Mouse (Mus musculus) stomach, embryonic 14.5 days (tissue): ENCODE data around the gene Cpeb3. TPM values are rescaled to one million over a fixed set of nuclear protein-coding genes. Genes with fewer than 3 reads are reported as not detected.
"Not testable (repeated sequence)": the region's sequence is repeated elsewhere in the genome, so short reads cannot be mapped to it uniquely, and the experiment has no call there.

Source experiments
- ATAC-seq: fragments of 200-750 bp; cut with Nextera tagmentation; 2 replicates; pipeline ENCODE4 v1.8.0; 2017; ENCODE audit warnings: low read depth, moderate TSS enrichment; ENCODE audit not compliant: insufficient number of reproducible peaks, insufficient read depth, low FRiP score
- H3K27ac ChIP-seq: fragments of 300-500 bp; sonication (generic); 2 replicates; pipeline ENCODE4 v1.5.1; 2014; ENCODE audit warnings: mild to moderate bottlenecking, low read length, moderate library complexity, mixed read lengths
- H3K27me3 ChIP-seq: fragments of 300-500 bp; sonication (generic); 2 replicates; pipeline ENCODE4 v1.6.1; 2014; ENCODE audit warnings: low read length, control low read depth, mixed read lengths; ENCODE audit not compliant: control insufficient read depth, insufficient read depth
- H3K36me3 ChIP-seq: fragments of 300-500 bp; sonication (generic); 2 replicates; pipeline ENCODE4 v1.6.1; 2014; ENCODE audit warnings: mild to moderate bottlenecking, control low read depth, low read length, moderate library complexity, mixed read lengths; ENCODE audit not compliant: control insufficient read depth, insufficient read depth
- H3K4me1 ChIP-seq: fragments of 300-500 bp; sonication (generic); 2 replicates; pipeline ENCODE4 v1.6.1; 2014; ENCODE audit warnings: low read length, control low read depth, mixed read lengths; ENCODE audit not compliant: control insufficient read depth, insufficient read depth
- H3K4me2 ChIP-seq: fragments of 300-500 bp; sonication (generic); replicated peaks from 2 replicates; pipeline ENCODE4 v1.6.1; 2014; ENCODE audit warnings: low read depth, low read length, control low read depth
- H3K4me3 ChIP-seq: fragments of 300-500 bp; sonication (generic); 2 replicates; pipeline ENCODE4 v1.5.1; 2014; ENCODE audit warnings: low read depth, low read length, control low read depth
- H3K9ac ChIP-seq: fragments of 300-500 bp; sonication (generic); replicated peaks from 2 replicates; pipeline ENCODE4 v1.6.1; 2014; ENCODE audit warnings: low read depth, mild to moderate bottlenecking, control low read depth, low read length, moderate library complexity, mixed read lengths
- H3K9me3 ChIP-seq: fragments of 300-500 bp; sonication (generic); 2 replicates; pipeline ENCODE4 v1.6.1; 2016; ENCODE audit warnings: low read depth, low read length, control low read depth; ENCODE audit not compliant: control insufficient read depth
- WGBS: fragments of 180-500 bp; shearing (Covaris S2); extraction: QIAGEN DNeasy Blood & Tissue Kit; methylation state at CpG from one replicate; pipeline ENCODE4 v1.1.7; 2014; 5-methylcytosine and 5-hydroxymethylcytosine counted together
- polyA plus RNA-seq: library from polyadenylated mRNA; unstranded; fragments of >200 nt; fragmentation: Nextera tagmentation; extraction: Ambion mirVana; gene quantifications from 2 replicates; pipeline ENCODE4 v1.2.1, GENCODE M21; 2014

The Cpeb3 gene
- polyA plus RNA-seq, 1 experiment from 2014 or later: 0.91 TPM

DNA sequence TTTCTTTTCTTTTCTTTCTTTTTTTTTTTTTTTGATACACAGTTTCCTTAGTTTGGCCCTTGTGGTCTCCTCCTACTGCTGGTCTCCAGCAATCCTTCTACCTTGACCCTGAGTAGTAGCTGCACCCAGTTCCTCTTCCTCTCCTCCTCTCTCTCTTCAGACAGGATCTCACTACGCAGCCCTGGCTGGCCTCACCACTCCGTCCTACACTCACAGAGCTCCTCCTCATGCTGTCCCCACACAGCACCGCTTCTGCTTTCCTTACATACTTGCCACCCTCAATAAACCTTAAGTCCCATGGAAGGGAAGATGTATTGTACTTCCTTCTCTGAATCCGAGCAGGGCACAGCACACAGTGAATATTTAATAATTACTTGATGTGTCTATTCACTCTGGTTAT is 61.3 kb downstream of the Cpeb3 start:
- Histone ChIP-seq H3K4me2 (no peak overlapping the region), H3K27me3 (no peaks in the 10 kb centered on the region), H3K4me1 (no peaks in the 10 kb centered on the region), H3K9ac (no peak overlapping the region), H3K27ac (no peak overlapping the region), H3K9me3 (no peaks in the 10 kb centered on the region), H3K36me3 (no peaks in the 10 kb centered on the region), H3K4me3 (no peak overlapping the region)
- WGBS: 76% methylated on average over 4 of the region's 4 CpGs
- ATAC-seq: no peak

- no peak overlapping the region for H3K4me2 ChIP-seq
- 86% methylated on average over 1 of the region's 1 CpGs for WGBS
- no peak for ATAC-seq
Measured at GRCm38 (mm10) chr19:37145846-37146245, 62.6 kb downstream of the Cpeb3 start.

DNA sequence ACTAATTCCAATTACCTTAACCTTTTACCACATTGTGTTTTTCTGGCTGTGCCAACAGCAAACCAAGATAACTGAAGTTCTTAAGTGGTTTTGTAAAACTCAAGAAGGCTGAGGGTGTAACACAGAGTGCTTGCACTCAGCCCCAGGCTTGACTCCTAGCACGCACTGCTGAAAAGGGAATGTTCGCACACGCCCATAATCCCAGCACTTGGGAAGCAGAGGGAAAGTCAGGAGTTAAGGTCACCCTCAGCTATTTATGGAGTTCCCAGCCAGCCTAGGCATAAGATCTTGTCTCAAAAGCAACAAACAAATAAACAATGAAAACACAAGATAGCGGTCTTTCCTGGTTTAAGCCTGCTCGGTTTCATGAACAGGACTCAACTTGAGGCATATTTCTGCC is 63.0 kb downstream of the Cpeb3 start:
- no peak for ATAC-seq
- Histone ChIP-seq H3K36me3 (no peaks in the 10 kb centered on the region), H3K9ac (no peak overlapping the region), H3K27ac (no peak overlapping the region), H3K4me1 (no peaks in the 10 kb centered on the region), H3K27me3 (no peaks in the 10 kb centered on the region), H3K4me2 (no peak overlapping the region), H3K4me3 (no peak overlapping the region), H3K9me3 (no peaks in the 10 kb centered on the region)
- WGBS: 91% methylated on average over 5 of the region's 5 CpGs

More at GRCm38 (mm10) chr19:37145846-37146245, 62.6 kb downstream of the Cpeb3 start:
- no peaks in the 10 kb centered on the region for H3K4me1 ChIP-seq
- H3K36me3 ChIP-seq: no peaks in the 10 kb centered on the region
- no peaks in the 10 kb centered on the region for H3K27me3 ChIP-seq
- H3K9ac ChIP-seq: no peak overlapping the region
- H3K27ac ChIP-seq: no peak overlapping the region
- H3K9me3 ChIP-seq: no peaks in the 10 kb centered on the region
- H3K4me3 ChIP-seq: no peak overlapping the region

DNA sequence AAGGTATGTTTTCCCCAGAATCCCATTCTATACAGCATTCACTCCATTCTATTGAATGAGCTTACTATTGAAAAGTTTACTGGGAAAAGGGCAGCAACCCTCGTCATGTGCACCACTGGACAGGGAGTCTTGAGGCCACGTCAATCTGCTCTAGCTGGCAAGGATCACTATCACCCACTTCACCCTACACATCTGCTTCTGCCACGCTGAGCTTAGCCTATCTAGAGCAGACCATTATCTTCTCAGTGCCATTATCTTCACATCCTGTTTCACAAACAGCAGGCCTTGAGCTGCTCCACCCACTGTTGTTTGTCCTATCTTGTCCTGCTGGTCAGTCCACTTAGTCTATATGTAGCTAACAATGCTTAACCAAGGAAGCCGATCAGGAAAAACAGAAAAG is 66.8 kb downstream of the Cpeb3 start:
- no peaks in the 10 kb centered on the region for H3K27me3 ChIP-seq
- 61% methylated on average over 4 of the region's 4 CpGs for WGBS

DNA sequence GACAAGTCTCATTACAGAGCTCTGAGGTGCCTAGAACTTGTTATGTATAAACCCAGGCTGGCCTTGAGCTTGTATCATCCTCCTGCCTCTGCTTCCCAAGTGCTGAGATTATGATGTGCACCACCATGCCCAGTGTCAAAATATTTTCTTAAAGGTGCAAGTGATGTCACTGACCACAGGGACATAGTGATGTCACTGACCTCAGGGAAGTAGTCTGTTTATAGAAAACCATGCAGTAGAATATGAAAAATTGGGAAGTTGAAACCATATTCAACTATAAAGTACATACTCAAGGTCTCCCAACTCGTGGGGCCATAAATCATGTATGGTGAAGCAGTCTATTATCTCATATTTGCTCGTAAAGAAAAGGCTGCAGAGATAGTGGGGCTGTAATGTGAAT is 71.3 kb downstream of the Cpeb3 start:
- H3K4me2 ChIP-seq: no peak overlapping the region
- no peak overlapping the region for H3K9ac ChIP-seq
- H3K27me3 ChIP-seq: no peaks in the 10 kb centered on the region
- no peak overlapping the region for H3K27ac ChIP-seq
- no peaks in the 10 kb centered on the region for H3K9me3 ChIP-seq
- 42% methylated on average over 2 of the region's 2 CpGs for WGBS
- H3K4me3 ChIP-seq: no peak overlapping the region
- ATAC-seq: no peak
- no peaks in the 10 kb centered on the region for H3K4me1 ChIP-seq
- no peaks in the 10 kb centered on the region for H3K36me3 ChIP-seq

More for the DNA sequence above, 66.8 kb downstream of the Cpeb3 start:
- Histone ChIP-seq H3K4me1 (no peaks in the 10 kb centered on the region), H3K9ac (no peak overlapping the region), H3K27ac (no peak overlapping the region), H3K4me3 (no peak overlapping the region), H3K4me2 (no peak overlapping the region), H3K36me3 (no peaks in the 10 kb centered on the region), H3K9me3 (no peaks in the 10 kb centered on the region)
- ATAC-seq: no peak

DNA sequence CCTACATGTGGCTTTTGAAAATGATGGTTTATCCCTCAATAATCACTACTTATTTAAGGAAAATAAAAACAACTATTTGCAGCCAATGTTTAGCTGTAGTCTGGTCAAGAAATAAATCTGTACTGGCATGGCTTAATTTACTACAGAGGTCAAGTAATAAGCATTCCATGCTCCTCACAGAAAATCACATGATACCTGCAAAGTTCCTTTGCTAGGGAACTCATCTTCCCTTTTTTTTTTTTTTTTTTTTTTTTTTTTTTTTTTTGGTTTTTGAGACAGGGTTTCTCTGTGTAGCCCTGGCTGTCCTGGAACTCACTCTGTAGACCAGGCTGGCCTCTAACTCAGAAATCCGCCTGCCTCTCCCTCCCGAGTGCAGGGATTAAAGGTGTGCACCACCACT is 72.9 kb downstream of the Cpeb3 start:
- ATAC-seq, H3K9me3 ChIP-seq, H3K4me2 ChIP-seq, H3K9ac ChIP-seq, H3K27ac ChIP-seq, H3K4me3 ChIP-seq, H3K4me1 ChIP-seq, H3K27me3 ChIP-seq, H3K36me3 ChIP-seq: not testable (repeated sequence)
- 86% methylated on average over 2 of the region's 2 CpGs for WGBS

- Histone ChIP-seq H3K4me1 (no peaks in the 10 kb centered on the region), H3K4me3 (no peak overlapping the region), H3K27me3 (no peaks in the 10 kb centered on the region), H3K4me2 (no peak overlapping the region), H3K27ac (no peak overlapping the region), H3K9me3 (no peaks in the 10 kb centered on the region), H3K9ac (no peak overlapping the region), H3K36me3 (no peaks in the 10 kb centered on the region)
- ATAC-seq: no peak
- WGBS: 89% methylated on average over 4 of the region's 4 CpGs
Measured at GRCm38 (mm10) chr19:37133666-37134065, 74.7 kb downstream of the Cpeb3 start.

- Histone ChIP-seq H3K4me1 (no peaks in the 10 kb centered on the region), H3K27ac (no peak overlapping the region), H3K9me3 (no peaks in the 10 kb centered on the region), H3K9ac (no peak overlapping the region), H3K27me3 (no peaks in the 10 kb centered on the region), H3K36me3 (no peaks in the 10 kb centered on the region), H3K4me3 (no peak overlapping the region), H3K4me2 (no peak overlapping the region)
- ATAC-seq: no peak
- WGBS: 79% methylated on average over 1 of the region's 1 CpGs
Measured at GRCm38 (mm10) chr19:37131660-37132059, 76.7 kb downstream of the Cpeb3 start.

GRCm38 (mm10) chr19:37128461-37128860 is 79.9 kb downstream of the Cpeb3 start:
- H3K9me3 ChIP-seq: no peaks in the 10 kb centered on the region
- H3K27me3 ChIP-seq: no peaks in the 10 kb centered on the region
- no peak overlapping the region for H3K27ac ChIP-seq
- no peak for ATAC-seq
- no peaks in the 10 kb centered on the region for H3K4me1 ChIP-seq
- H3K4me2 ChIP-seq: no peak overlapping the region
- H3K36me3 ChIP-seq: no peaks in the 10 kb centered on the region
- 92% methylated on average over 4 of the region's 4 CpGs for WGBS
- H3K4me3 ChIP-seq: no peak overlapping the region
- no peak overlapping the region for H3K9ac ChIP-seq
